In the genomic region with DNA sequence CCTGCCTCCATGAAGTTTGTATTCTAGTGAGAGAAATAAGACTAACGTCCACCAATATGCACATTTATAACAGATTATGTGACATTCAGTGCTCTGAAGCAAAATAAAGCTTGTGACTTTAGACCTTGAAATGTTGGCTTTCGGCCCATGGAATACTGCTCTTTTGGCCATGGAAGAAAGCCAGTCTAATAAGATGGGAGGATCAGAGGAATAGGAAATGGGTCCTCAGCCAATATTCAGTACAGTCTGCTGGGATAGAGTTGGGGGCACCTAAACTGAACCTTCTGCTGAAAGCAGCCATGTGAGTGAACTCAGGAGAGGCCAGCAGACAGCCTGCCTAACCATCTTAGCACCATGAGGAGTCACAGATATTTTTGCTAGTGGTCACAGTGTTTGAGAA, we compare ENCODE assay signal across 20 mouse cellular contexts.
DNase-seq lines count a peak whose midpoint lies in the region; ATAC-seq and TF ChIP-seq lines count a peak whose summit lies in the region.
"Had no signal": no experiment of that assay in that cellular context is flagged by ENCODE, and none has a peak within 500 bp of the region (broad histone marks: within the 10 kb centered on the region; RNA-seq: fewer than 3 reads in every experiment).

No protein-coding gene starts in this region.

- no peak for ATAC-seq in kidney, embryonic 16.5 days (ENCODE audit: low FRiP score, low TSS enrichment)
- ATAC-seq: forebrain, embryonic 14.5 days; intestine, embryonic 16.5 days; liver, embryonic 12.5 days had no signal

- H3K9ac ChIP-seq in kidney, embryonic 16.5 days (replicated peaks; ENCODE audit: low read length), result no peak overlapping the region
- H3K9ac ChIP-seq: hindbrain, embryonic 15.5 days; liver, embryonic 12.5 days; neural tube, embryonic 15.5 days had no signal

- peak overlapping the region; percentile 76 for H3K27ac ChIP-seq in kidney, adult 2 months (ENCODE audit: insufficient read depth, low read depth, low read length)
- no peak overlapping the region for H3K27ac ChIP-seq in kidney, embryonic 16.5 days (ENCODE audit: low read length)
- H3K27ac ChIP-seq: embryonic facial prominence, embryonic 10.5 days; heart, embryonic 10.5 days; hindbrain, embryonic 15.5 days; liver, embryonic 12.5 days; neural tube, embryonic 15.5 days had no signal

- WGBS in kidney, adult 2 months, result 44% methylated on average over 2 of the region's 2 CpGs
- WGBS in kidney, embryonic 16.5 days, result 68% methylated on average over 2 of the region's 2 CpGs

- no peaks in the 10 kb centered on the region for H3K36me3 ChIP-seq in kidney, adult 2 months (ENCODE audit: control insufficient read depth, insufficient read depth, low read length)
- no peaks in the 10 kb centered on the region for H3K36me3 ChIP-seq in kidney, embryonic 16.5 days (ENCODE audit: insufficient read depth, low read length)
- H3K36me3 ChIP-seq: embryonic facial prominence, embryonic 10.5 days; heart, embryonic 10.5 days; hindbrain, embryonic 15.5 days; liver, embryonic 12.5 days; neural tube, embryonic 15.5 days had no signal

- intact Hi-C loops in left cerebral cortex, postnatal 10 days (cut with DNase I), result no loop called here

- H3K4me2 ChIP-seq in kidney, embryonic 16.5 days (replicated peaks; ENCODE audit: low read depth, low read length), result no peak overlapping the region
- H3K4me2 ChIP-seq: hindbrain, embryonic 15.5 days; liver, embryonic 12.5 days; neural tube, embryonic 15.5 days had no signal

- TF ChIP-seq CTCF in kidney, adult 2 months (conservative IDR thresholded peaks at IDR 0.05; ENCODE audit: insufficient read depth, insufficient read length, low read depth, low read length), result no peak

- no peaks in the 10 kb centered on the region for H3K9me3 ChIP-seq in kidney, embryonic 16.5 days (ENCODE audit: low read length)
- H3K9me3 ChIP-seq: embryonic facial prominence, embryonic 10.5 days; heart, embryonic 10.5 days; hindbrain, embryonic 15.5 days; liver, embryonic 12.5 days; neural tube, embryonic 15.5 days had no signal

- H3K27me3 ChIP-seq in kidney, adult 2 months (replicated peaks; ENCODE audit: control insufficient read depth, insufficient read depth, low read length), result no peaks in the 10 kb centered on the region
- no peaks in the 10 kb centered on the region for H3K27me3 ChIP-seq in kidney, embryonic 16.5 days (ENCODE audit: insufficient read depth, low read length)
- H3K27me3 ChIP-seq: hindbrain, embryonic 15.5 days; liver, embryonic 12.5 days; neural tube, embryonic 15.5 days had no signal

- no peak for TF ChIP-seq POLR2A in kidney, adult 2 months (IDR thresholded peaks at IDR 0.05; ENCODE audit: low read depth, low read length)

- peak; percentile 84 for DNase-seq in kidney, adult 2 months
- DNase-seq in adipocyte (ENCODE audit: low spot score), result peak; percentile 8
- peak; percentile 65 for DNase-seq in adrenal gland, postnatal 14 days
- peak; percentile 51 to 67 for DNase-seq in kidney, postnatal 25 days
- DNase-seq in gastrocnemius, adult 18-20 months (ENCODE audit: low spot score), result no peak
- no peak for DNase-seq in left cerebral cortex, postnatal 10 days (ENCODE audit: extremely low spot score in 1 of 2, low spot score in 2 of 2)
- no peak for DNase-seq in layer of hippocampus, adult 8-10 months (ENCODE audit: low spot score in 2 of 2)
- DNase-seq: B cell, adult 2 months; cerebellum, adult 11-12 months; midbrain, embryonic 14.5 days; retina, postnatal 1 day had no signal

- peaks cover 7% of the 10 kb centered on the region; the same call in 1 of the 2 replicates for H3K4me1 ChIP-seq in kidney, adult 2 months (ENCODE audit: control insufficient read depth, insufficient read depth, low read length)
- H3K4me1 ChIP-seq in kidney, embryonic 16.5 days (ENCODE audit: insufficient read depth, low read length), result no peaks in the 10 kb centered on the region
- H3K4me1 ChIP-seq: embryonic facial prominence, embryonic 10.5 days; heart, embryonic 10.5 days; hindbrain, embryonic 15.5 days; liver, embryonic 12.5 days; neural tube, embryonic 15.5 days had no signal

- no peak overlapping the region for H3K4me3 ChIP-seq in kidney, adult 2 months (ENCODE audit: insufficient read depth, low read depth, low read length)
- H3K4me3 ChIP-seq in kidney, embryonic 16.5 days (ENCODE audit: low read length), result no peak overlapping the region
- H3K4me3 ChIP-seq: embryonic facial prominence, embryonic 10.5 days; heart, embryonic 10.5 days; hindbrain, embryonic 15.5 days; liver, embryonic 12.5 days; myocyte; neural tube, embryonic 15.5 days had no signal

Comparison
In these comparisons a context has a peak if more than half of its experiments do, and no peak if none do; other contexts are left out.
1. DNase-seq: peak in kidney, adult 2 months (single experiment), adipocyte (single experiment), adrenal gland, postnatal 14 days (single experiment) and kidney, postnatal 25 days (2 of 2); none in gastrocnemius, adult 18-20 months (single experiment), left cerebral cortex, postnatal 10 days (0 of 2) and layer of hippocampus, adult 8-10 months (0 of 2).